ENCODE assay signal across 8 mouse cellular contexts in the genomic region with DNA sequence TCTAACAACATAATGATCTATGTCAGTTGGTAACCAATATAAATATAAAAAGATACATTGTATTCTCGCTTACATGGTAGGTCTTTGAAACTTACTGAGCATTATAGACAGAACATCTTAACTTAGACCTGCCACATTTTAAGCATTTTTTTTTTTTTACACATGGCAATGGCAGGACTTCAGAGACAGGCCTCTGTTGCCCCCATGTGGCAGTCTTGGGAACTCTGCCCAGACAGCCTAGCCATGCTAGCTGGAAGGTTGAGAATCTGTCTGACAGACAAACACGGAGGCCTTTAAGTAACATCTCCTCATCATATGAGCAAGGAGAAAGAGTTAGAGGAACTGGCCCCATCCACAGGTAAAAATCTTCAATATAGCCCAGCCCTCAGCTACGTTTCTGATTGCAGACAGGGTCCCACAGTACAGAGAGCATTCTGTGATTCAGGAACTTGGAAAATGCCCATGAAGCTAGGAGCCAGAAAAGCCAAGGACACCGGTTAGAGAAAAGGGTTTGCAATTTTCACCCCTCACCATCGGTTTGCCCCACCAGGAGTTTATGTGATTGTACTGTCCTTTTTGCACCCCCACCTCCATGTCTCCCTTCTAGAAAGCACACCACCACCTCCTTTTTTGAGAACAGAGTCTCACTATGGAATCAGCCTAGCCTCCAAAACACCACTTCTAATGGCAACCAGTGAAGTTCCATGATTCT. TPM values are rescaled to one million over a fixed set of nuclear protein-coding genes. Genes with fewer than 3 reads are reported as not detected.
DNase-seq lines count a peak whose midpoint lies in the region; ATAC-seq and TF ChIP-seq lines count a peak whose summit lies in the region.

No protein-coding gene starts in this region.

- WGBS in midbrain, embryonic 10.5 days: 54% methylated on average over 5 of the region's 5 CpGs
- WGBS in midbrain, embryonic 13.5 days: 45% methylated on average over 5 of the region's 5 CpGs
- WGBS in kidney, adult 2 months: 49% methylated on average over 5 of the region's 5 CpGs
- WGBS in limb, embryonic 11.5 days: 48% methylated on average over 5 of the region's 5 CpGs
- 55% methylated on average over 5 of the region's 5 CpGs for WGBS in neural tube, embryonic 11.5 days

- no peaks in the 10 kb centered on the region for H3K27me3 ChIP-seq in midbrain, embryonic 10.5 days (ENCODE audit: low read depth, poor library complexity, severe bottlenecking)
- H3K27me3 ChIP-seq in midbrain, embryonic 13.5 days: no peaks in the 10 kb centered on the region
- no peaks in the 10 kb centered on the region for H3K27me3 ChIP-seq in kidney, adult 2 months (replicated peaks; ENCODE audit: control insufficient read depth, insufficient read depth, low read length)
- no peaks in the 10 kb centered on the region for H3K27me3 ChIP-seq in limb, embryonic 11.5 days (ENCODE audit: control insufficient read depth, insufficient read depth, low read length)
- H3K27me3 ChIP-seq in neural tube, embryonic 11.5 days (ENCODE audit: control insufficient read depth, insufficient read depth, low read length): no peaks in the 10 kb centered on the region

- DNase-seq in midbrain, embryonic 10.5 days (ENCODE audit: low spot score): peak; percentile 29
- DNase-seq in adrenal gland, adult 2 months: peak; percentile 82
- peak; percentile 23 for DNase-seq in forelimb bud, embryonic 11.5 days (ENCODE audit: low read depth, low spot score)
- peak; percentile 61 for DNase-seq in kidney, adult 2 months
- peak; percentile 71 for DNase-seq in limb, embryonic 11.5 days (ENCODE audit: low spot score)
- peak; percentile 57 for DNase-seq in neural tube, embryonic 11.5 days (ENCODE audit: low spot score)
- DNase-seq in thymus, postnatal 0 days (ENCODE audit: low spot score): peak; percentile 81

- H3K9ac ChIP-seq in midbrain, embryonic 13.5 days (replicated peaks): no peak overlapping the region
- H3K9ac ChIP-seq in limb, embryonic 11.5 days (ENCODE audit: low read length): no peak overlapping the region
- no peak overlapping the region for H3K9ac ChIP-seq in neural tube, embryonic 11.5 days (ENCODE audit: low read length)

- no peak for ATAC-seq in midbrain, embryonic 13.5 days
- ATAC-seq in limb, embryonic 11.5 days (ENCODE audit: insufficient number of reproducible peaks, low FRiP score, low TSS enrichment, low read depth): no peak
- no peak for ATAC-seq in neural tube, embryonic 11.5 days (ENCODE audit: insufficient read depth, low FRiP score, low TSS enrichment)

- no peaks in the 10 kb centered on the region for H3K9me3 ChIP-seq in midbrain, embryonic 10.5 days (replicated peaks)
- H3K9me3 ChIP-seq in midbrain, embryonic 13.5 days: no peaks in the 10 kb centered on the region
- H3K9me3 ChIP-seq in limb, embryonic 11.5 days (ENCODE audit: control insufficient read depth, low read length): no peaks in the 10 kb centered on the region; the same call in 1 of the 2 replicates
- no peaks in the 10 kb centered on the region for H3K9me3 ChIP-seq in neural tube, embryonic 11.5 days (ENCODE audit: control insufficient read depth, low read length)

- no peak for TF ChIP-seq POLR2A in kidney, adult 2 months (IDR thresholded peaks at IDR 0.05; ENCODE audit: low read depth, low read length)

- no peak overlapping the region for H3K27ac ChIP-seq in midbrain, embryonic 10.5 days (replicated peaks)
- no peak overlapping the region for H3K27ac ChIP-seq in midbrain, embryonic 13.5 days
- no peak overlapping the region for H3K27ac ChIP-seq in kidney, adult 2 months (ENCODE audit: insufficient read depth, low read depth, low read length)
- H3K27ac ChIP-seq in limb, embryonic 11.5 days (replicated peaks; ENCODE audit: low read depth, low read length): no peak overlapping the region
- H3K27ac ChIP-seq in neural tube, embryonic 11.5 days (ENCODE audit: low read depth, low read length): no peak overlapping the region

- TF ChIP-seq CTCF in kidney, adult 2 months (conservative IDR thresholded peaks at IDR 0.05; ENCODE audit: insufficient read depth, insufficient read length, low read depth, low read length): peak; percentile 77

- no peak overlapping the region for H3K4me2 ChIP-seq in midbrain, embryonic 13.5 days (replicated peaks)
- H3K4me2 ChIP-seq in limb, embryonic 11.5 days (ENCODE audit: low read depth, severe bottlenecking): no peak overlapping the region
- no peak overlapping the region for H3K4me2 ChIP-seq in neural tube, embryonic 11.5 days (ENCODE audit: low read depth)

- no peak overlapping the region for H3K4me3 ChIP-seq in midbrain, embryonic 10.5 days
- no peak overlapping the region for H3K4me3 ChIP-seq in midbrain, embryonic 13.5 days (replicated peaks)
- no peak overlapping the region for H3K4me3 ChIP-seq in kidney, adult 2 months (ENCODE audit: insufficient read depth, low read depth, low read length)
- H3K4me3 ChIP-seq in limb, embryonic 11.5 days (ENCODE audit: low read depth, low read length): no peak overlapping the region
- no peak overlapping the region for H3K4me3 ChIP-seq in neural tube, embryonic 11.5 days (ENCODE audit: low read depth, low read length)

- no peaks in the 10 kb centered on the region for H3K4me1 ChIP-seq in midbrain, embryonic 10.5 days
- no peaks in the 10 kb centered on the region for H3K4me1 ChIP-seq in midbrain, embryonic 13.5 days (replicated peaks)
- no peaks in the 10 kb centered on the region for H3K4me1 ChIP-seq in kidney, adult 2 months (ENCODE audit: control insufficient read depth, insufficient read depth, low read length)
- no peaks in the 10 kb centered on the region for H3K4me1 ChIP-seq in limb, embryonic 11.5 days (ENCODE audit: control insufficient read depth, insufficient read depth, low read length)
- H3K4me1 ChIP-seq in neural tube, embryonic 11.5 days (ENCODE audit: control insufficient read depth, insufficient read depth, low read length): no peaks in the 10 kb centered on the region

- no peaks in the 10 kb centered on the region for H3K36me3 ChIP-seq in midbrain, embryonic 10.5 days
- H3K36me3 ChIP-seq in midbrain, embryonic 13.5 days: no peaks in the 10 kb centered on the region
- no peaks in the 10 kb centered on the region for H3K36me3 ChIP-seq in kidney, adult 2 months (ENCODE audit: control insufficient read depth, insufficient read depth, low read length)
- H3K36me3 ChIP-seq in limb, embryonic 11.5 days (ENCODE audit: control insufficient read depth, insufficient read depth, low read length): no peaks in the 10 kb centered on the region
- no peaks in the 10 kb centered on the region for H3K36me3 ChIP-seq in neural tube, embryonic 11.5 days (ENCODE audit: control insufficient read depth, insufficient read depth, low read length)

RNA-seq across cellular contexts. Expression of a gene that starts 19.2 kb away (rescaled TPM):
- polyA plus RNA-seq in midbrain, embryonic 10.5 days (2016; fragmentation: Nextera tagmentation; extraction: Ambion mirVana): not detected in 2 replicates
- polyA plus RNA-seq in midbrain, embryonic 13.5 days (2015; fragmentation: Nextera tagmentation; extraction: Ambion mirVana): 0.07 and 0.24 TPM in 2 replicates
- total RNA-seq in adrenal gland, adult 2 months (2021): under 1 TPM; 0.28 to 0.40 TPM
- 0.25 and 0.28 TPM in 2 replicates for polyA plus RNA-seq in adrenal gland, adult 2 months (2012; rRNA removed)
- 0.03 and 0.11 TPM in 2 replicates for polyA plus RNA-seq in kidney, adult 2 months (2012; rRNA removed)
- polyA plus RNA-seq in limb, embryonic 11.5 days (2014; fragmentation: Nextera tagmentation; extraction: Ambion mirVana): 0.07 and 0.08 TPM in 2 replicates
- 0.21 TPM in 1 of 2 replicates, not detected in the other for polyA plus RNA-seq in neural tube, embryonic 11.5 days (2014; fragmentation: Nextera tagmentation; extraction: Ambion mirVana)
- polyA plus RNA-seq in thymus, postnatal 0 days (2015; fragmentation: Nextera tagmentation; extraction: Ambion mirVana): 13.6 and 15.3 TPM in 2 replicates

RNA-seq across cellular contexts. Expression of a gene that starts 49.1 kb away (rescaled TPM):
- polyA plus RNA-seq in midbrain, embryonic 10.5 days (2016; fragmentation: Nextera tagmentation; extraction: Ambion mirVana): 2.6 and 3.0 TPM in 2 replicates
- polyA plus RNA-seq in midbrain, embryonic 13.5 days (2015; fragmentation: Nextera tagmentation; extraction: Ambion mirVana): 1.8 and 2.0 TPM in 2 replicates
- total RNA-seq in adrenal gland, adult 2 months (2021): 10 to 100 TPM in 1 of 2 experiments, 1 to 10 TPM in 1; 6.9 to 10.6 TPM
- polyA plus RNA-seq in adrenal gland, adult 2 months (2012; rRNA removed): 13.2 and 14.7 TPM in 2 replicates
- polyA plus RNA-seq in kidney, adult 2 months (2012; rRNA removed): 6.5 and 8.4 TPM in 2 replicates
- polyA plus RNA-seq in limb, embryonic 11.5 days (2014; fragmentation: Nextera tagmentation; extraction: Ambion mirVana): 2.2 TPM in 2 replicates
- polyA plus RNA-seq in neural tube, embryonic 11.5 days (2014; fragmentation: Nextera tagmentation; extraction: Ambion mirVana): 2.0 and 2.1 TPM in 2 replicates
- 12.5 and 12.9 TPM in 2 replicates for polyA plus RNA-seq in thymus, postnatal 0 days (2015; fragmentation: Nextera tagmentation; extraction: Ambion mirVana)

Comparison
In these comparisons a context has a peak if more than half of its experiments do, and no peak if none do; other contexts are left out.
1. DNase-seq: peak in every context shown above with its lines; median percentile 82 in adrenal gland, adult 2 months; 81 in thymus, postnatal 0 days; 71 in limb, embryonic 11.5 days; 61 in kidney, adult 2 months; 57 in neural tube, embryonic 11.5 days; 29 in midbrain, embryonic 10.5 days; 23 in forelimb bud, embryonic 11.5 days.
2. RNA of a gene that starts 19.2 kb away (polyA plus RNA-seq): 13.6 to 15.3 TPM in thymus, postnatal 0 days; 0.25 to 0.28 TPM in adrenal gland, adult 2 months, 0.21 TPM in neural tube, embryonic 11.5 days, 0.03 to 0.11 TPM in kidney, adult 2 months, 0.07 to 0.08 TPM in limb, embryonic 11.5 days, 0.07 to 0.24 TPM in midbrain, embryonic 13.5 days and not detected in midbrain, embryonic 10.5 days; every median in the first group is over 10 times any median in the second.